Comparison of ENCODE assay signal across 8 mouse cellular contexts in genomic region chr4:135875546-135875945, GRCm38 (mm10). TPM values are rescaled to one million over a fixed set of nuclear protein-coding genes. Genes with fewer than 3 reads are reported as not detected.
DNase-seq lines count a peak whose midpoint lies in the region; ATAC-seq and TF ChIP-seq lines count a peak whose summit lies in the region.

No protein-coding gene starts in this region.

- no peak for TF ChIP-seq EP300 in heart, adult 2 months (IDR thresholded peaks at IDR 0.05; ENCODE audit: insufficient read depth, low read depth, low read length)

- no peak overlapping the region; the same call in 1 of the 2 replicates for H3K4me3 ChIP-seq in heart, adult 2 months
- no peak overlapping the region for H3K4me3 ChIP-seq in midbrain, embryonic 10.5 days
- no peak overlapping the region for H3K4me3 ChIP-seq in midbrain, embryonic 15.5 days
- H3K4me3 ChIP-seq in intestine, embryonic 14.5 days (ENCODE audit: low read depth, low read length): no peak overlapping the region
- H3K4me3 ChIP-seq in stomach, embryonic 15.5 days (replicated peaks): no peak overlapping the region

- peaks cover 22% of the 10 kb centered on the region for H3K4me1 ChIP-seq in heart, adult 2 months (ENCODE audit: control insufficient read depth, insufficient read depth, low read length)
- peaks cover 56% of the 10 kb centered on the region for H3K4me1 ChIP-seq in midbrain, embryonic 10.5 days
- H3K4me1 ChIP-seq in midbrain, embryonic 15.5 days: peaks cover 51% of the 10 kb centered on the region
- H3K4me1 ChIP-seq in intestine, embryonic 14.5 days (replicated peaks; ENCODE audit: control insufficient read depth, insufficient read depth, low read length): peaks cover 37% of the 10 kb centered on the region
- peaks cover 33% of the 10 kb centered on the region for H3K4me1 ChIP-seq in stomach, embryonic 15.5 days

- H3K27me3 ChIP-seq in heart, adult 2 months (ENCODE audit: control insufficient read depth, insufficient read depth, low read length): no peaks in the 10 kb centered on the region
- no peaks in the 10 kb centered on the region for H3K27me3 ChIP-seq in midbrain, embryonic 10.5 days (ENCODE audit: low read depth, poor library complexity, severe bottlenecking)
- H3K27me3 ChIP-seq in midbrain, embryonic 15.5 days (replicated peaks): no peaks in the 10 kb centered on the region
- H3K27me3 ChIP-seq in intestine, embryonic 14.5 days (replicated peaks; ENCODE audit: control insufficient read depth, insufficient read depth, low read length): no peaks in the 10 kb centered on the region
- H3K27me3 ChIP-seq in stomach, embryonic 15.5 days (replicated peaks): no peaks in the 10 kb centered on the region

- TF ChIP-seq CTCF in heart, adult 2 months (IDR thresholded peaks at IDR 0.05): no peak

- peak overlapping the region; percentile 100 for H3K27ac ChIP-seq in heart, adult 2 months
- peak overlapping the region; percentile 100 for H3K27ac ChIP-seq in midbrain, embryonic 10.5 days (replicated peaks)
- no peak overlapping the region for H3K27ac ChIP-seq in midbrain, embryonic 15.5 days
- peak overlapping the region; percentile 54 for H3K27ac ChIP-seq in intestine, embryonic 14.5 days (ENCODE audit: low read depth)
- H3K27ac ChIP-seq in stomach, embryonic 15.5 days: peak overlapping the region; percentile 98

- no peak overlapping the region for H3K4me2 ChIP-seq in midbrain, embryonic 15.5 days
- H3K4me2 ChIP-seq in intestine, embryonic 14.5 days (ENCODE audit: low read length): no peak overlapping the region
- peak overlapping the region; percentile 51 for H3K4me2 ChIP-seq in stomach, embryonic 15.5 days

- peak in 1 of 2 experiments; percentile 30 for DNase-seq in heart, adult 2 months
- no peak for DNase-seq in heart, postnatal 4 days
- DNase-seq in midbrain, embryonic 10.5 days (ENCODE audit: low spot score): no peak
- DNase-seq in intestine, embryonic 14.5 days (ENCODE audit: low spot score): no peak
- no peak for DNase-seq in adrenal gland, adult 18-20 months (ENCODE audit: low spot score in 2 of 2)
- no peak for DNase-seq in adrenal gland, postnatal 10 days

- no peak for ATAC-seq in midbrain, embryonic 15.5 days (replicated peaks)
- ATAC-seq in intestine, embryonic 14.5 days (replicated peaks; ENCODE audit: low FRiP score, low TSS enrichment, low read depth): no peak
- ATAC-seq in stomach, embryonic 15.5 days (ENCODE audit: insufficient read depth, low FRiP score, low read depth): no peak

- H3K9me3 ChIP-seq in midbrain, embryonic 10.5 days (replicated peaks): no peaks in the 10 kb centered on the region
- no peaks in the 10 kb centered on the region for H3K9me3 ChIP-seq in midbrain, embryonic 15.5 days
- no peaks in the 10 kb centered on the region for H3K9me3 ChIP-seq in intestine, embryonic 14.5 days (ENCODE audit: control insufficient read depth, low read length)
- H3K9me3 ChIP-seq in stomach, embryonic 15.5 days: no peaks in the 10 kb centered on the region

- peaks cover 34% of the 10 kb centered on the region for H3K36me3 ChIP-seq in heart, adult 2 months (ENCODE audit: control insufficient read depth, insufficient read depth, low read length)
- H3K36me3 ChIP-seq in midbrain, embryonic 10.5 days: peaks cover 25% of the 10 kb centered on the region
- H3K36me3 ChIP-seq in midbrain, embryonic 15.5 days (replicated peaks): no peaks in the 10 kb centered on the region
- H3K36me3 ChIP-seq in intestine, embryonic 14.5 days (ENCODE audit: control insufficient read depth, insufficient read depth, low read length): peaks cover 22% of the 10 kb centered on the region
- H3K36me3 ChIP-seq in stomach, embryonic 15.5 days: 0 out of 2 replicates have a peak, but pooled peaks cover 5% of the 10 kb centered on the region

- H3K79me2 ChIP-seq in heart, adult 2 months (replicated peaks; ENCODE audit: control insufficient read depth, insufficient read depth, low read length): no peaks in the 10 kb centered on the region

- no peak for TF ChIP-seq POLR2A in heart, adult 2 months (IDR thresholded peaks at IDR 0.05; ENCODE audit: insufficient read depth, low read depth, low read length)

- intact Hi-C loops in heart, adult 2 months (cut with DNase I): loop anchor here (5.0 kb wide), 2 partner anchors 58 to 168 kb away; no protein-coding TSS in a partner anchor

- WGBS in heart, adult 2 months: 36% methylated on average over 7 of the region's 7 CpGs
- 31% methylated on average over 7 of the region's 7 CpGs for WGBS in midbrain, embryonic 10.5 days
- 25% methylated on average over 7 of the region's 7 CpGs for WGBS in midbrain, embryonic 15.5 days
- WGBS in intestine, embryonic 14.5 days: 31% methylated on average over 7 of the region's 7 CpGs
- 31% methylated on average over 7 of the region's 7 CpGs for WGBS in stomach, embryonic 15.5 days

- H3K9ac ChIP-seq in heart, adult 2 months (ENCODE audit: low read depth, low read length): peak overlapping the region; percentile 60
- H3K9ac ChIP-seq in midbrain, embryonic 15.5 days: no peak overlapping the region
- H3K9ac ChIP-seq in intestine, embryonic 14.5 days (ENCODE audit: low read length): no peak overlapping the region
- H3K9ac ChIP-seq in stomach, embryonic 15.5 days: no peak overlapping the region

RNA-seq across cellular contexts. Expression of gene Pnrc2, which starts 1.9 kb away (rescaled TPM):
- total RNA-seq in heart, adult 2 months (2021): 10 to 100 TPM; 58.8 to 81.2 TPM
- polyA plus RNA-seq in heart, adult 2 months (2012; rRNA removed): 14.9 and 35.4 TPM in 2 replicates
- 10 to 100 TPM; 81.7 to 88.6 TPM for total RNA-seq in heart, postnatal 4 days (2021)
- 216 and 225 TPM in 2 replicates for polyA plus RNA-seq in midbrain, embryonic 10.5 days (2016; fragmentation: Nextera tagmentation; extraction: Ambion mirVana)
- polyA plus RNA-seq in midbrain, embryonic 15.5 days (2015; fragmentation: Nextera tagmentation; extraction: Ambion mirVana): 92.1 and 96.0 TPM in 2 replicates
- polyA plus RNA-seq in intestine, embryonic 14.5 days (2014; fragmentation: Nextera tagmentation; extraction: Ambion mirVana): 167 and 175 TPM in 2 replicates
- polyA plus RNA-seq in stomach, embryonic 15.5 days (2015; fragmentation: Nextera tagmentation; extraction: Ambion mirVana): 172 and 178 TPM in 2 replicates
- total RNA-seq in adrenal gland, adult 18-20 months (2021): 100 to 1,000 TPM in 1 of 2 experiments, 10 to 100 TPM in 1; 89.4 to 111 TPM
- total RNA-seq in adrenal gland, postnatal 10 days (2021): 100 to 1,000 TPM in 1 of 2 experiments, 10 to 100 TPM in 1; 98.7 to 149 TPM

RNA-seq across cellular contexts. Expression of gene Cnr2, which starts 19.6 kb away (rescaled TPM):
- under 1 TPM; 0.23 to 0.59 TPM for total RNA-seq in heart, adult 2 months (2021)
- polyA plus RNA-seq in heart, adult 2 months (2012; rRNA removed): 0.64 and 0.88 TPM in 2 replicates
- under 1 TPM; 0.68 to 0.74 TPM for total RNA-seq in heart, postnatal 4 days (2021)
- 0.46 and 0.60 TPM in 2 replicates for polyA plus RNA-seq in midbrain, embryonic 10.5 days (2016; fragmentation: Nextera tagmentation; extraction: Ambion mirVana)
- polyA plus RNA-seq in midbrain, embryonic 15.5 days (2015; fragmentation: Nextera tagmentation; extraction: Ambion mirVana): 0.19 TPM in 1 of 2 replicates, not detected in the other
- polyA plus RNA-seq in intestine, embryonic 14.5 days (2014; fragmentation: Nextera tagmentation; extraction: Ambion mirVana): 0.24 and 0.44 TPM in 2 replicates
- 0.71 and 0.90 TPM in 2 replicates for polyA plus RNA-seq in stomach, embryonic 15.5 days (2015; fragmentation: Nextera tagmentation; extraction: Ambion mirVana)
- 1 to 10 TPM in 1 of 2 experiments, under 1 TPM in 1; 0.93 to 1.8 TPM for total RNA-seq in adrenal gland, adult 18-20 months (2021)
- 1 to 10 TPM; 2.4 to 3.9 TPM for total RNA-seq in adrenal gland, postnatal 10 days (2021)

RNA-seq across cellular contexts. Expression of gene Srsf10, which starts 20.0 kb away (rescaled TPM):
- 10 to 100 TPM; 45.3 to 49.1 TPM for total RNA-seq in heart, adult 2 months (2021)
- polyA plus RNA-seq in heart, adult 2 months (2012; rRNA removed): 28.8 and 37.7 TPM in 2 replicates
- 10 to 100 TPM; 73.8 to 80.5 TPM for total RNA-seq in heart, postnatal 4 days (2021)
- 368 and 383 TPM in 2 replicates for polyA plus RNA-seq in midbrain, embryonic 10.5 days (2016; fragmentation: Nextera tagmentation; extraction: Ambion mirVana)
- 183 and 190 TPM in 2 replicates for polyA plus RNA-seq in midbrain, embryonic 15.5 days (2015; fragmentation: Nextera tagmentation; extraction: Ambion mirVana)
- polyA plus RNA-seq in intestine, embryonic 14.5 days (2014; fragmentation: Nextera tagmentation; extraction: Ambion mirVana): 271 and 273 TPM in 2 replicates
- 204 and 211 TPM in 2 replicates for polyA plus RNA-seq in stomach, embryonic 15.5 days (2015; fragmentation: Nextera tagmentation; extraction: Ambion mirVana)
- total RNA-seq in adrenal gland, adult 18-20 months (2021): 100 to 1,000 TPM in 1 of 2 experiments, 10 to 100 TPM in 1; 95.5 to 115 TPM
- total RNA-seq in adrenal gland, postnatal 10 days (2021): 100 to 1,000 TPM in 1 of 2 experiments, 10 to 100 TPM in 1; 94.0 to 117 TPM

RNA-seq across cellular contexts. Expression of gene Fuca1, which starts 45.0 kb away (rescaled TPM):
- 10 to 100 TPM; 30.4 to 34.6 TPM for total RNA-seq in heart, adult 2 months (2021)
- 24.0 and 25.3 TPM in 2 replicates for polyA plus RNA-seq in heart, adult 2 months (2012; rRNA removed)
- total RNA-seq in heart, postnatal 4 days (2021): 10 to 100 TPM; 42.4 to 45.9 TPM
- polyA plus RNA-seq in midbrain, embryonic 10.5 days (2016; fragmentation: Nextera tagmentation; extraction: Ambion mirVana): 54.0 and 63.7 TPM in 2 replicates
- polyA plus RNA-seq in midbrain, embryonic 15.5 days (2015; fragmentation: Nextera tagmentation; extraction: Ambion mirVana): 63.2 and 68.3 TPM in 2 replicates
- 108 and 110 TPM in 2 replicates for polyA plus RNA-seq in intestine, embryonic 14.5 days (2014; fragmentation: Nextera tagmentation; extraction: Ambion mirVana)
- 93.2 and 96.3 TPM in 2 replicates for polyA plus RNA-seq in stomach, embryonic 15.5 days (2015; fragmentation: Nextera tagmentation; extraction: Ambion mirVana)
- total RNA-seq in adrenal gland, adult 18-20 months (2021): 100 to 1,000 TPM in 1 of 2 experiments, 10 to 100 TPM in 1; 95.5 to 101 TPM
- total RNA-seq in adrenal gland, postnatal 10 days (2021): 100 to 1,000 TPM in 1 of 2 experiments, 10 to 100 TPM in 1; 96.9 to 109 TPM
